Mouse (Mus musculus) limb, embryonic 14.5 days (tissue): ENCODE data around the gene Pop4. TPM values are rescaled to one million over a fixed set of nuclear protein-coding genes. Genes with fewer than 3 reads are reported as not detected.

Source experiments
- ATAC-seq: fragments of 200-750 bp; cut with Nextera tagmentation; 2 replicates; pipeline ENCODE4 v1.8.0; 2017; ENCODE audit warnings: low read depth, moderate number of reproducible peaks, moderate TSS enrichment; ENCODE audit not compliant: low FRiP score
- DNase-seq: peaks from one replicate; pipeline ENCODE4 v3.0.0-alpha.2; 2015; ENCODE audit warnings: low spot score
- H3K27ac ChIP-seq: fragments of 300-500 bp; sonication (generic); replicated peaks from 2 replicates; pipeline ENCODE4 v1.5.1; 2014; ENCODE audit warnings: low read depth, mild to moderate bottlenecking, low read length, moderate library complexity, mixed read lengths
- H3K27me3 ChIP-seq: fragments of 300-500 bp; sonication (generic); 2 replicates; pipeline ENCODE4 v1.6.1; 2014; ENCODE audit warnings: low read length, mixed read lengths; ENCODE audit not compliant: control insufficient read depth, insufficient read depth
- H3K36me3 ChIP-seq: fragments of 300-500 bp; sonication (generic); 2 replicates; pipeline ENCODE4 v1.6.1; 2014; ENCODE audit warnings: mild to moderate bottlenecking, low read length, moderate library complexity, mixed read lengths; ENCODE audit not compliant: control insufficient read depth, insufficient read depth
- H3K4me1 ChIP-seq: fragments of 300-500 bp; sonication (generic); 2 replicates; pipeline ENCODE4 v1.6.1; 2014; ENCODE audit warnings: antibody characterized with exemption, low read length, mixed read lengths; ENCODE audit not compliant: control insufficient read depth, insufficient read depth
- H3K4me2 ChIP-seq: fragments of 300-500 bp; sonication (generic); replicated peaks from 2 replicates; pipeline ENCODE4 v1.6.1; 2014; ENCODE audit warnings: low read depth, mild to moderate bottlenecking, low read length, moderate library complexity; ENCODE audit not compliant: severe bottlenecking
- H3K4me3 ChIP-seq: fragments of 300-500 bp; sonication (generic); replicated peaks from 2 replicates; pipeline ENCODE4 v1.5.1; 2014; ENCODE audit warnings: low read length
- H3K9ac ChIP-seq: fragments of 300-500 bp; sonication (generic); 2 replicates; pipeline ENCODE4 v1.6.1; 2014; ENCODE audit warnings: mild to moderate bottlenecking, low read depth, low read length, moderate library complexity; ENCODE audit not compliant: severe bottlenecking
- H3K9me3 ChIP-seq: fragments of 300-500 bp; sonication (generic); 2 replicates; pipeline ENCODE4 v1.6.1; 2016; ENCODE audit warnings: low read length; ENCODE audit not compliant: control insufficient read depth
- POLR2A ChIP-seq: fragments of 200-500 bp; IDR thresholded peaks from 2 replicates; pipeline ENCODE4 v1.8.0; 2012; ENCODE audit warnings: inconsistent platforms, mild to moderate bottlenecking, moderate library complexity, borderline replicate concordance; ENCODE audit not compliant: insufficient read depth, insufficient read length; ENCODE audit errors: extremely low read depth
- WGBS: fragments of 180-500 bp; shearing (Covaris S2); extraction: QIAGEN DNeasy Blood & Tissue Kit; methylation state at CpG from one replicate; pipeline ENCODE4 v1.1.7; 2014; 5-methylcytosine and 5-hydroxymethylcytosine counted together
- polyA plus RNA-seq, 2 experiments: library from polyadenylated mRNA; depleted of rRNA in 1 of 2; stranded (reverse) in 1 of 2; unstranded in 1 of 2; fragments of >200 nt; fragmentation: Nextera tagmentation in 1 of 2; extraction: Ambion mirVana in 1 of 2; gene quantifications; 2 replicates each; pipeline versions ENCODE4 v1.2.1 to v1.2.3; 2012 to 2014

Pop4 gene
- polyA plus RNA-seq, 2 experiments = 46.0 to 64.2 TPM

DNA sequence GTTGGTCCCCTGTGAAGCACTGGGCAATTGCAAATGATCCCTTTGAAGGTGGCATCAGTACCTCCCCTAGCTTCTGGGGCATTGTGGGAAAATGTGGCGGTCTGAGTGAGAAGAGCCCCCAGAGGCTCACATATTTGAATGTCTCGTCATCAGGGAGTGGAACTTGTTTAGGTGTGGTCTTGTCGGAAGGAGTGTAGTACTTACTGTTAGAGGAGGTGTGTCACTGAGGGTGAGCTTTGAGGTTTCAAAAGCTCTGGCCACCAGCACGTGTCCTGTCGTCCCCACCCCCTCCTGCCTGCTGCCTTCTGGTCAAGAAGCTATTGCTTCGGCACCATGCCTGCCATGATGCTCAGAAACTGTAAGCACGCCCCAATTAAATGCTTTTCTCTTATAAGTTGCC is 55.9 kb downstream of the Pop4 start:
- 60% methylated on average over 7 of the region's 7 CpGs for WGBS
- no peak for ATAC-seq

DNA sequence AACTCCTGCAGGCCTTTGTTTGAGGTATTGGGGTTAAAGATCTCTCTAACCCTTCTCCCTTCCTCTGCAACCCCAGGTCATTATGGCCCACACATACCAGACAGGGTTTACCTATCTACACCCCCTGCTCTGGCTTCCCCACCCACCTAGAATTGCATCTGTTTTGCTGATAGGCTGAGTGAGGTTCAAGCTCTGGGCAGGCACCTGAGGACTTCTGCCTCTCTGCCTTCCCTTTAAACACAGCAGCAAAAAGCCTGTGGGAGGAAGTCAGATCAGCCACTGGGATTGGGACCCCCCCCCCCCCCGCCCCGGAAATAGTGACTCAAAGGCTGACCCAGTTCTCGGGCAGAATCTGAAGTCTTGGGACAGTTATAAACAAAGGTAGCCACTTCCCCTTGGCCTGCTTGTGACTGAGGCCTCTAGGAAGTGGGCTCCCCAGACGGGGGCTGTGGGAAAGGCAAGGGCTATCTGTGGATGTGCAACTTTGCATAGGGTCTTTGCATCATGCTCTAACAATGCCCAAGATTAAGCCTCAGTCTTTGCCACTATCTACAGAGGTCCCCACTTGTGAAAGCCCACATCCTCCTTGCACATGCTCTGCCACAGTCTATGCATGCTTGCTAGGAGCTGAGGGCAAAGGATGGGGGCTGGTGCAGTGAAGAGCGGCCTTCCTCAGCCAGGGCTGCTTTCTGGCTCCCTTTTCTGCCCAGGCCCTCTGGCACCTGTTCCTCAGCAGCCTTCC is 56.6 kb downstream of the Pop4 start:
- H3K9me3 ChIP-seq = no peaks in the 10 kb centered on the region
- no peak overlapping the region for H3K9ac ChIP-seq
- ATAC-seq (no peak), DNase-seq (no peak)
- WGBS = 72% methylated on average over 5 of the region's 5 CpGs
- no peaks in the 10 kb centered on the region for H3K36me3 ChIP-seq
- no peak overlapping the region for H3K4me3 ChIP-seq
- no peak overlapping the region for H3K27ac ChIP-seq
- H3K4me1 ChIP-seq = no peaks in the 10 kb centered on the region
- H3K27me3 ChIP-seq = no peaks in the 10 kb centered on the region
- TF ChIP-seq POLR2A = no peak
- H3K4me2 ChIP-seq = no peak overlapping the region

More for the DNA sequence above, 55.9 kb downstream of the Pop4 start:
- H3K9me3 ChIP-seq = no peaks in the 10 kb centered on the region
- peaks cover 2% of the 10 kb centered on the region; the same call in 1 of the 2 replicates for H3K36me3 ChIP-seq
- no peak for TF ChIP-seq POLR2A
- no peak overlapping the region for H3K4me2 ChIP-seq
- H3K4me1 ChIP-seq = no peaks in the 10 kb centered on the region
- H3K4me3 ChIP-seq = no peak overlapping the region
- no peak overlapping the region for H3K27ac ChIP-seq
- H3K27me3 ChIP-seq = no peaks in the 10 kb centered on the region
- no peak overlapping the region for H3K9ac ChIP-seq
- DNase-seq = no peak

DNA sequence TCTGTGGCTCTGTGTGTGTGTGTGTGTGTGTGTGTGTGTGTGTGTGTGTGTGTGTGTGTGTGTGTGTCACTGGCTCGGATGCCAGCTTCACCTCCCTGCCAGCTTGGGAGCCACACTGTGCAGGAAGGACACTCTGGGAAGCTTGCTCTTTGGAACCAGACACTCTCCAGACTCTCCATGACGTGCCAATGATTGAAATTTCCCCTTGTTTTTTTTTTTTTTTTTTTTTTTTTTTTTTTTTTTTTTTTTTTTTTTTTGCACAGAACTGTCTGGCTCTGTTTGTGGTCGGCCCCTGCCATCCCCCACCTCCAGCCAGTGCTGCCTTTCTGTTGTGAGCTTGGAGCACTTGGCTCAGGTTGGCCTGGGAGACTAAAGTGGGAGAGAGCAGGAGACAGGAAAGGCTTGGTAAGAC is 58.6 kb downstream of the Pop4 start:
- WGBS = 23% methylated on average over 2 of the region's 3 CpGs
- no peak for DNase-seq
- Histone ChIP-seq H3K27me3 (no peaks in the 10 kb centered on the region), H3K36me3 (no peaks in the 10 kb centered on the region), H3K4me2 (no peak overlapping the region), H3K9me3 (no peaks in the 10 kb centered on the region), H3K27ac (no peak overlapping the region), H3K4me1 (no peaks in the 10 kb centered on the region), H3K9ac (no peak overlapping the region), H3K4me3 (no peak overlapping the region)
- no peak for TF ChIP-seq POLR2A
- ATAC-seq = no peak

Other genes starting within 250 kb of the Pop4 start
- 22.7 and 29.0 TPM in 2 replicates for gene Uri1, start 247.9 kb downstream of the Pop4 start, polyA plus RNA-seq (2012; rRNA removed)
- 42.6 and 43.4 TPM in 2 replicates for gene Uri1, start 247.9 kb downstream of the Pop4 start, polyA plus RNA-seq (2014; fragmentation: Nextera tagmentation; extraction: Ambion mirVana)
- 59.9 and 66.6 TPM in 2 replicates for gene Ccne1, start 163.9 kb downstream of the Pop4 start, polyA plus RNA-seq (2012; rRNA removed)
- 67.8 and 71.8 TPM in 2 replicates for gene Ccne1, start 163.9 kb downstream of the Pop4 start, polyA plus RNA-seq (2014; fragmentation: Nextera tagmentation; extraction: Ambion mirVana)
- gene 1600014C10Rik, start 88.2 kb downstream of the Pop4 start, polyA plus RNA-seq (2012; rRNA removed) = 11.4 and 12.4 TPM in 2 replicates
- gene 1600014C10Rik, start 88.2 kb downstream of the Pop4 start, polyA plus RNA-seq (2014; fragmentation: Nextera tagmentation; extraction: Ambion mirVana) = 15.8 and 17.6 TPM in 2 replicates
- 3.4 and 3.8 TPM in 2 replicates for gene Plekhf1, start 43.4 kb downstream of the Pop4 start, polyA plus RNA-seq (2012; rRNA removed)
- gene Plekhf1, start 43.4 kb downstream of the Pop4 start, polyA plus RNA-seq (2014; fragmentation: Nextera tagmentation; extraction: Ambion mirVana) = 3.8 and 4.2 TPM in 2 replicates